17 mouse cellular contexts compared by ENCODE assay signal in the genomic region with DNA sequence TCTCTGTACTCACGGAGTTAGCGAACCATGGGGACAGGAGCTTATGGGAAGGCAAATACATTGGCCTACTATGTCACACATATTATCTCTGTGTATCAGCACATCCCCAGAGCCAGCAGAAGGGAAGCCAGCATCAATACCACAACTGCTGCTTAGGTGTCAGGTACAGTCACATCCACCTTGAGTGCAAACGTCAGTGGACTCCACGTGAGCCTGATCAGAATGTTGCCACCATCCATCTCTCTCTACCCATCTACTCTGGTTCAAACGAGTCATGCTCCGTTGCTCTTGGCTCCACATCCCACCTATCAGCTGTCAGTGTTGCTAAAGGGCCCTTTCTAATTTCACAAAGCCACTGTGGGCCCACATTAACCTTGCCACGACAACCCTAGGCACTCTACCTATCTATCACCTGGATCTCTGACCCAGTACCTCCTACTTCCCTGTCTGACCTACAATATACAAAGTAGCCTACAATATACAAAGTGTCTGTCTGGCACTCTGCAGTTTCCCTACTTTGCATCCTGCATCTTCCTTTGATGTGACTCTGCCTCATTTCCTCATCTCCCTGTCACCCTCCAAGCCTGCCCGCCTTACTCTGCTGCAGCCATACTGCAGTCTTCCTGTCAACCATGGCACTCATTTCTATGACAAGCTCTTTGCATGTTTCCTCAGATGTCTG.
DNase-seq lines count a peak whose midpoint lies in the region; ATAC-seq and TF ChIP-seq lines count a peak whose summit lies in the region.
"Had no signal": no experiment of that assay in that cellular context is flagged by ENCODE, and none has a peak within 500 bp of the region (broad histone marks: within the 10 kb centered on the region; RNA-seq: fewer than 3 reads in every experiment).

No protein-coding gene starts in this region.

- no peaks in the 10 kb centered on the region for H3K27me3 ChIP-seq in hindbrain, postnatal 0 days (ENCODE audit: insufficient read depth, low read length)
- no peaks in the 10 kb centered on the region for H3K27me3 ChIP-seq in hindbrain, embryonic 11.5 days (ENCODE audit: control insufficient read depth, insufficient read depth, low read length)
- no peaks in the 10 kb centered on the region for H3K27me3 ChIP-seq in midbrain, embryonic 13.5 days
- H3K27me3 ChIP-seq in midbrain, embryonic 15.5 days (replicated peaks) = no peaks in the 10 kb centered on the region
- H3K27me3 ChIP-seq: heart, embryonic 15.5 days; limb, embryonic 15.5 days; megakaryocyte, embryonic 14.5 days; neural tube, embryonic 15.5 days had no signal

- peak; percentile 48; the same call in 1 of the 2 replicates for ATAC-seq in hindbrain, postnatal 0 days
- ATAC-seq in hindbrain, embryonic 11.5 days (ENCODE audit: low FRiP score) = no peak
- 0 out of 2 replicates have a peak, but pooled peaks have one; percentile 38 for ATAC-seq in midbrain, embryonic 13.5 days
- no peak; the same call in 1 of the 2 replicates for ATAC-seq in midbrain, embryonic 15.5 days (replicated peaks)
- ATAC-seq in CD4-positive, CD25-positive, alpha-beta regulatory T cell, adult 4 months = peak; percentile 63

- H3K9me3 ChIP-seq in hindbrain, postnatal 0 days (ENCODE audit: low read length) = no peaks in the 10 kb centered on the region
- H3K9me3 ChIP-seq in hindbrain, embryonic 11.5 days (ENCODE audit: control insufficient read depth, low read length) = no peaks in the 10 kb centered on the region
- no peaks in the 10 kb centered on the region for H3K9me3 ChIP-seq in midbrain, embryonic 13.5 days
- no peaks in the 10 kb centered on the region for H3K9me3 ChIP-seq in midbrain, embryonic 15.5 days
- H3K9me3 ChIP-seq: heart, embryonic 15.5 days; hindbrain, embryonic 10.5 days; limb, embryonic 15.5 days; neural tube, embryonic 15.5 days had no signal

- DNase-seq in hindbrain, postnatal 0 days (ENCODE audit: low spot score) = no peak
- no peak for DNase-seq in hindbrain, embryonic 11.5 days (ENCODE audit: low spot score)
- DNase-seq in induced T-regulatory cell, adult 2 months (ENCODE audit: low read depth) = peak; percentile 72
- no peak for DNase-seq in layer of hippocampus, adult 11-12 months (ENCODE audit: low spot score)
- DNase-seq in Muller cell, postnatal 12 days (ENCODE audit: inconsistent ontology term) = no peak
- DNase-seq: adrenal gland, postnatal 36 days; B cell, adult 2 months; cerebellum, adult 2 months had no signal

- TF ChIP-seq CTCF in hindbrain, postnatal 0 days (IDR thresholded peaks at IDR 0.05; ENCODE audit: low read depth) = no peak

- 48% methylated on average over 8 of the region's 8 CpGs for WGBS in hindbrain, postnatal 0 days
- WGBS in hindbrain, embryonic 11.5 days = 58% methylated on average over 8 of the region's 8 CpGs
- WGBS in midbrain, embryonic 13.5 days = 56% methylated on average over 8 of the region's 8 CpGs
- WGBS in midbrain, embryonic 15.5 days = 54% methylated on average over 8 of the region's 8 CpGs

- no peak overlapping the region for H3K4me2 ChIP-seq in hindbrain, postnatal 0 days (ENCODE audit: low read depth, low read length)
- H3K4me2 ChIP-seq in hindbrain, embryonic 11.5 days (replicated peaks; ENCODE audit: low read depth, low read length) = no peak overlapping the region
- H3K4me2 ChIP-seq in midbrain, embryonic 13.5 days (replicated peaks) = no peak overlapping the region
- no peak overlapping the region for H3K4me2 ChIP-seq in midbrain, embryonic 15.5 days
- H3K4me2 ChIP-seq: heart, embryonic 15.5 days; limb, embryonic 15.5 days had no signal

- no peaks in the 10 kb centered on the region for H3K36me3 ChIP-seq in hindbrain, postnatal 0 days (ENCODE audit: insufficient read depth, low read length)
- no peaks in the 10 kb centered on the region for H3K36me3 ChIP-seq in hindbrain, embryonic 11.5 days (ENCODE audit: control insufficient read depth, insufficient read depth, low read length)
- no peaks in the 10 kb centered on the region for H3K36me3 ChIP-seq in midbrain, embryonic 13.5 days
- no peaks in the 10 kb centered on the region for H3K36me3 ChIP-seq in midbrain, embryonic 15.5 days (replicated peaks)
- H3K36me3 ChIP-seq: heart, embryonic 15.5 days; hindbrain, embryonic 10.5 days; limb, embryonic 15.5 days; neural tube, embryonic 15.5 days had no signal

- H3K27ac ChIP-seq in hindbrain, postnatal 0 days = no peak overlapping the region
- no peak overlapping the region for H3K27ac ChIP-seq in hindbrain, embryonic 11.5 days (ENCODE audit: low read depth, low read length)
- H3K27ac ChIP-seq in midbrain, embryonic 13.5 days = no peak overlapping the region
- H3K27ac ChIP-seq in midbrain, embryonic 15.5 days = no peak overlapping the region
- H3K27ac ChIP-seq: heart, adult 2 months; heart, embryonic 15.5 days; limb, embryonic 15.5 days; neural tube, embryonic 15.5 days had no signal

- H3K9ac ChIP-seq in hindbrain, postnatal 0 days (replicated peaks; ENCODE audit: low read length) = no peak overlapping the region
- H3K9ac ChIP-seq in hindbrain, embryonic 11.5 days (ENCODE audit: low read depth, low read length) = no peak overlapping the region
- H3K9ac ChIP-seq in midbrain, embryonic 13.5 days (replicated peaks) = no peak overlapping the region
- no peak overlapping the region for H3K9ac ChIP-seq in midbrain, embryonic 15.5 days
- H3K9ac ChIP-seq: heart, embryonic 15.5 days; limb, embryonic 15.5 days; neural tube, embryonic 15.5 days had no signal

- no peak overlapping the region for H3K4me3 ChIP-seq in hindbrain, postnatal 0 days (ENCODE audit: low read length)
- no peak overlapping the region for H3K4me3 ChIP-seq in hindbrain, embryonic 11.5 days (ENCODE audit: low read depth, low read length)
- no peak overlapping the region for H3K4me3 ChIP-seq in midbrain, embryonic 13.5 days (replicated peaks)
- H3K4me3 ChIP-seq in midbrain, embryonic 15.5 days = no peak overlapping the region
- H3K4me3 ChIP-seq: heart, adult 2 months; heart, embryonic 15.5 days; hindbrain, embryonic 10.5 days; limb, embryonic 15.5 days; megakaryocyte, embryonic 14.5 days; neural tube, embryonic 15.5 days had no signal

- H3K4me1 ChIP-seq in hindbrain, postnatal 0 days (ENCODE audit: insufficient read depth, low read length) = no peaks in the 10 kb centered on the region; the same call in 1 of the 2 replicates
- no peaks in the 10 kb centered on the region for H3K4me1 ChIP-seq in hindbrain, embryonic 11.5 days (replicated peaks; ENCODE audit: control insufficient read depth, insufficient read depth, low read length)
- H3K4me1 ChIP-seq in midbrain, embryonic 13.5 days (replicated peaks) = peaks cover 20% of the 10 kb centered on the region
- H3K4me1 ChIP-seq in midbrain, embryonic 15.5 days = peaks cover 8% of the 10 kb centered on the region

Comparison
In these comparisons a context has a peak if more than half of its experiments do, and no peak if none do; other contexts are left out.
1. ATAC-seq: peak in hindbrain, postnatal 0 days (single experiment), midbrain, embryonic 13.5 days (single experiment) and CD4-positive, CD25-positive, alpha-beta regulatory T cell, adult 4 months (single experiment); none in hindbrain, embryonic 11.5 days (single experiment) and midbrain, embryonic 15.5 days (single experiment).